Mouse (Mus musculus): ENCODE data around the gene Hsd17b7.

GRCm38 (mm10) chr1:169910751-169911150 is 58.3 kb downstream of the Hsd17b7 start:
- TF ChIP-seq CTCF (IDR thresholded peaks at IDR 0.05 in 2 of 3, conservative IDR thresholded peaks at IDR 0.05 in 1 of 3; ENCODE audit: control insufficient read depth in 1 of 3, insufficient read depth in 1 of 3, low read depth in 2 of 3, low read length in 3 of 3, poor library complexity in 1 of 3, severe bottlenecking in 1 of 3) (no peak), MAX (IDR thresholded peaks at IDR 0.05; ENCODE audit: low read length) (no peak), POLR2A (IDR thresholded peaks at IDR 0.05; ENCODE audit: control insufficient read depth in 1 of 2, insufficient read depth in 1 of 2, low read depth in 1 of 2, low read length in 2 of 2, poor library complexity in 1 of 2) (no peak), TCF12 (IDR thresholded peaks at IDR 0.05; ENCODE audit: low read depth, low read length) (no peak), POLR2AphosphoS5 (IDR thresholded peaks at IDR 0.05; ENCODE audit: borderline replicate concordance, low read depth, low read length) (no peak), MAZ (IDR thresholded peaks at IDR 0.05; ENCODE audit: low read depth, low read length) (no peak), NELFE (IDR thresholded peaks at IDR 0.05; ENCODE audit: low read depth, low read length) (no peak)

Data from MEL (cell line).